Mouse (Mus musculus) kidney, embryonic 16.5 days (tissue): ENCODE data around the gene Galntl6. TPM values are rescaled to one million over a fixed set of nuclear protein-coding genes. Genes with fewer than 3 reads are reported as not detected.

ENCODE experiments used
- ATAC-seq: fragments of 200-750 bp; cut with Nextera tagmentation; 2 replicates; pipeline ENCODE4 v1.8.0; 2017; ENCODE audit warnings: moderate TSS enrichment; ENCODE audit not compliant: low FRiP score, low TSS enrichment
- H3K27ac ChIP-seq: fragments of 300-500 bp; sonication (generic); 2 replicates; pipeline ENCODE4 v1.5.1; 2014; ENCODE audit warnings: low read length
- H3K27me3 ChIP-seq: fragments of 300-500 bp; sonication (generic); 2 replicates; pipeline ENCODE4 v1.6.1; 2014; ENCODE audit warnings: low read length, control low read depth, mixed read lengths; ENCODE audit not compliant: insufficient read depth
- H3K36me3 ChIP-seq: fragments of 300-500 bp; sonication (generic); 2 replicates; pipeline ENCODE4 v1.6.1; 2014; ENCODE audit warnings: low read length, control low read depth, mixed read lengths; ENCODE audit not compliant: insufficient read depth
- H3K4me1 ChIP-seq: fragments of 300-500 bp; sonication (generic); 2 replicates; pipeline ENCODE4 v1.6.1; 2014; ENCODE audit warnings: low read length, control low read depth, mixed read lengths; ENCODE audit not compliant: insufficient read depth
- H3K4me2 ChIP-seq: fragments of 300-500 bp; sonication (generic); replicated peaks from 2 replicates; pipeline ENCODE4 v1.6.1; 2014; ENCODE audit warnings: low read depth, low read length
- H3K4me3 ChIP-seq: fragments of 300-500 bp; sonication (generic); 2 replicates; pipeline ENCODE4 v1.5.1; 2014; ENCODE audit warnings: mild to moderate bottlenecking, low read length
- H3K9ac ChIP-seq: fragments of 300-500 bp; sonication (generic); replicated peaks from 2 replicates; pipeline ENCODE4 v1.6.1; 2014; ENCODE audit warnings: low read length
- H3K9me3 ChIP-seq: fragments of 300-500 bp; sonication (generic); 2 replicates; pipeline ENCODE4 v1.6.1; 2016; ENCODE audit warnings: low read length, control low read depth
- WGBS: fragments of 180-500 bp; shearing (Covaris S2); extraction: QIAGEN DNeasy Blood & Tissue Kit; methylation state at CpG from one replicate; pipeline ENCODE4 v1.1.7; 2014; 5-methylcytosine and 5-hydroxymethylcytosine counted together
- polyA plus RNA-seq: library from polyadenylated mRNA; unstranded; fragments of >200 nt; fragmentation: Nextera tagmentation; extraction: Ambion mirVana; gene quantifications from 2 replicates; pipeline ENCODE4 v1.2.1, GENCODE M21; 2015

Galntl6 gene
- polyA plus RNA-seq, 1 experiment from 2014 or later, result 1.4 TPM

DNA sequence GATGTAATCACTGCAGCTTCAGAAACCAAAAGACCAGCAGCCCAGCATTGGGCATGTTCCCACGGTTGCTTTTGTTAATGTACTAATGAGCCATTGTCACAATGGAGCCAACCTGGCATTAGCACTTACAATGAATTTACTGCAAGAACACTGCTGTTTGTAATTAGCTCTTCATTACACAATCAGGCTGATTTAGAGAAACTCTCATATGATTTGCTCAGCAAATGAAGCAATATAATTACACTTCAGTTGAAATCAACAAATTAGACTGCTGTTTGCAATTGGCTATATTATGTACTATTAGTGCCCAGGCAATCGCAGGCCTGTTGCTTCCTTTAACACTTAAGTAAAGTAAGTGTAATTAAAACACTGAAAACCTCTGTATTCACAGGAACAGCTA lies 540.1 kb downstream of the Galntl6 start:
- Histone ChIP-seq H3K4me1 (no peaks in the 10 kb centered on the region), H3K9me3 (no peaks in the 10 kb centered on the region), H3K4me3 (no peak overlapping the region), H3K9ac (no peak overlapping the region), H3K27me3 (no peaks in the 10 kb centered on the region), H3K27ac (no peak overlapping the region), H3K4me2 (no peak overlapping the region), H3K36me3 (no peaks in the 10 kb centered on the region)
- WGBS, result 72% methylated on average over 2 of the region's 2 CpGs
- ATAC-seq, result no peak

DNA sequence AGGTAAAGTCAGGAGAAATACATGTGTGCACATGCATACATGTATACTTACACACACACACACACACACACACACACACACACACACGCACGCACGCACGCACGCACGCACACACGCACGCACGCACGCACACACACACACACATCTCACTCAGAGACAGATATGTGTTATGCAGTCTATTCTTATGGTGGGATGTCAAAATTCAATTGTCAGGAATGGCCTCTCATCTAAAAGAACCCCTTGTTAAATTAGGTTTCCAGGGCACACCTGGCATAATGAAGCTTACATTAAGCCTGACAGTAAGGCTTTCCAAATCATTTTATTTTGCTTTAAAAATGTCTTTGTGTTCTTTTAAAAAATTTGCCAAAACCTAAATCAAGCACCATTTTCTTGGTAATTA lies 540.5 kb downstream of the Galntl6 start:
- Histone ChIP-seq H3K9ac (no peak overlapping the region), H3K27me3 (no peaks in the 10 kb centered on the region), H3K27ac (no peak overlapping the region), H3K4me3 (no peak overlapping the region), H3K4me1 (no peaks in the 10 kb centered on the region), H3K9me3 (no peaks in the 10 kb centered on the region), H3K4me2 (no peak overlapping the region), H3K36me3 (no peaks in the 10 kb centered on the region)
- no peak for ATAC-seq
- 56% methylated on average over 10 of the region's 10 CpGs for WGBS

DNA sequence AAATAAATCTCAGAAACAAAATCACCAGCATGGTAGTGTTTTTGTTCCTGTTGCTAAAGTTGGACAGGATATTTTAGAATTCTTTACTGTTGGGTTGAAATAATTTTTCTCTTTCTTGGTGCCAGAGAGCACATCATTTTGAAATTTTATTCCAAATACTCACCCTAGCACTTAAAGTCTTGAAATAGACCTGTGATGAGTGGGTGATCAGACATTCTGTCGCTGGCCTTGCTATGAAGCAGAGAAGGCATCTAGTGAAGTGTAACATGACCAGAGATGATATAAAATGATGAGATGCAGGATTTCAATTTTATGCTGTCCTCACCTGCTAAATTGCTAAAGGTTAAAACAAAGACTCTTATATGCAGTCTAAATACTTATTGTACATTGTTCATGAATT lies 581.3 kb downstream of the Galntl6 start:
- no peaks in the 10 kb centered on the region for H3K36me3 ChIP-seq
- H3K4me3 ChIP-seq, result no peak overlapping the region
- no peak overlapping the region for H3K9ac ChIP-seq
- no peak for ATAC-seq
- H3K27ac ChIP-seq, result no peak overlapping the region
- H3K4me2 ChIP-seq, result no peak overlapping the region
- no peaks in the 10 kb centered on the region for H3K4me1 ChIP-seq
- 85% methylated on average over 1 of the region's 1 CpGs for WGBS
- no peaks in the 10 kb centered on the region for H3K9me3 ChIP-seq
- no peaks in the 10 kb centered on the region for H3K27me3 ChIP-seq

DNA sequence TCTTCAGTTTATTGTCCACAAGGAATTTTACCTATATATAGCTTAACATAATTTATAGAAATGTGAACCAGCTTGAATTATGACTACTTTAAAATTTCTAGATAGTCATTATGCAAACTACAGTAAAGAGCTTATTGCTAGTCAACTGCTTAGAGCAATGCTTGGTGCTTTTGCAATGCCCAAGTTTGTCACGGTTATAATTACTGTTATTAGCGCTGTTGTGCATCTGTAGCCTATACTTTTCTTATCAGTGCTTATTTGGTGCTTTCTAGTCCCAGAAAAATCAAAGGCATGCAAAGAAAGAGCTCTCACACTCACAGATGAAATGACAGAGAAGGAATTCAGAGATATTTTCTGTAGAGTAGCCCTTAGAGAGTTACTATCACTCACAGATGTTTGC lies 599.0 kb downstream of the Galntl6 start:
- H3K36me3 ChIP-seq, result no peaks in the 10 kb centered on the region
- H3K27ac ChIP-seq, result no peak overlapping the region
- ATAC-seq, result no peak
- no peaks in the 10 kb centered on the region for H3K4me1 ChIP-seq
- no peaks in the 10 kb centered on the region for H3K27me3 ChIP-seq
- no peak overlapping the region for H3K4me2 ChIP-seq
- no peaks in the 10 kb centered on the region for H3K9me3 ChIP-seq
- WGBS, result 88% methylated on average over 2 of the region's 2 CpGs
- H3K4me3 ChIP-seq, result no peak overlapping the region
- H3K9ac ChIP-seq, result no peak overlapping the region

DNA sequence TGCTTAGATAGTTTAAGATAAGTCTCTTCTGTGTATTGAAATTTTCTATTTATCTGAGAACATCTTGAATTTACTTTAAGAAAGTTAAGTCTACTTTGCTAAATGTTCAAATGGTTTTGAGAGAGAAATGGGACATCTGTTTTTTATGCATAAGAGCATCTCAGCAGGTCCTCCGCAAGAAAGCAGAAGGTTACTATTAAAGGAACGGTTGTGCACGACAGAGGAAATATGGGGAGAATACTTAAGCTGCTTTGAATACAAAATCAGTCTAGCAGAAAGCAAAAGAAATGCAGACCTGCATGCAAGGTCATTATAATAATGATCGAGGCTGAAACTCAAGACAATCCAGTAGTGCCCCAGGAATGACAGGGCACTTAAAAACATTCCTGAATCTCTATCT lies 621.0 kb downstream of the Galntl6 start:
- no peaks in the 10 kb centered on the region for H3K4me1 ChIP-seq
- no peak overlapping the region for H3K9ac ChIP-seq
- H3K4me3 ChIP-seq, result no peak overlapping the region
- 86% methylated on average over 4 of the region's 4 CpGs for WGBS
- no peak overlapping the region for H3K4me2 ChIP-seq
- no peak overlapping the region for H3K27ac ChIP-seq
- no peaks in the 10 kb centered on the region for H3K9me3 ChIP-seq
- H3K36me3 ChIP-seq, result no peaks in the 10 kb centered on the region
- H3K27me3 ChIP-seq, result no peaks in the 10 kb centered on the region
- ATAC-seq, result no peak

DNA sequence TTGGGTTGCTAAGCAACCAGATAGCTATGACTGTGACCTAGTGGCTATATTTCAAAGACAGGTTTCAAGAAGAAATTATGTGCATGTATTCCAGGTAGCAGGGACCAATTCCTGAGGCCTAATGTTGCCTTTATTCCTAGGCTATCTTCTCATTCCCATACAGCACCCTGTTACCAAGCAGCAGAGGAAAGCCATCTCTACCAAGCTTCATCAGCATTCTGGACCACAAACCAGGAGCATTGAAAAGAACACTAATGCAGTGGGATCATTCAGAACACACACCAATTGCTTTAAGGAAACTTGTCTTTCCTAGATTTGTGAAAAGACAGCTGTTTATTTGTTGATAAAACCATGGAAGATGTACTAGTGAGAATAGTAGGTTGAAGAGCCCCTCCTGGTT lies 622.4 kb downstream of the Galntl6 start:
- no peak for ATAC-seq
- H3K4me3 ChIP-seq, result no peak overlapping the region

DNA sequence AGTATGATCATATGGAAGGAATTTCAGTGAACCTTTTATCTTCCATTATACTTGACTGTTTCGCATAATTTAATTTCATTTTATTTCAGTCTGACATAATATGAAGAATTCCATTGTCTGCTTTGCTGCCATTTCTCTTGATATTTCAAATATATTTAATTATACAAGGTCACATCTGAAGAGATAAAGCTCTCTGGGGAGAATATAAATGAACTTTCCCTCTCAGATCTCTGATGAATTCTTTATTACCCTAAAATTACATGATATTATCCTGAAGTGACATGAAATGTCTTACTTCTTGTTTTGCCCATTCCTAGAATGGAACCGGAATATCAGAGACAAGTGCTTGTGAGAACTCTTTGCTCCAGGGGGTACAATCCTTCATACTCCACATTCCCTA lies 647.0 kb downstream of the Galntl6 start:
- H3K4me3 ChIP-seq, result no peak overlapping the region
- no peaks in the 10 kb centered on the region for H3K27me3 ChIP-seq
- no peaks in the 10 kb centered on the region for H3K4me1 ChIP-seq
- H3K9ac ChIP-seq, result no peak overlapping the region
- H3K27ac ChIP-seq, result no peak overlapping the region
- ATAC-seq, result no peak
- no peaks in the 10 kb centered on the region for H3K36me3 ChIP-seq
- H3K9me3 ChIP-seq, result no peaks in the 10 kb centered on the region
- WGBS, result 89% methylated on average over 2 of the region's 2 CpGs
- no peak overlapping the region for H3K4me2 ChIP-seq

More for the DNA sequence above, 622.4 kb downstream of the Galntl6 start:
- H3K9ac ChIP-seq, result no peak overlapping the region
- no peaks in the 10 kb centered on the region for H3K36me3 ChIP-seq
- no peaks in the 10 kb centered on the region for H3K27me3 ChIP-seq
- no peak overlapping the region for H3K27ac ChIP-seq
- H3K4me1 ChIP-seq, result no peaks in the 10 kb centered on the region
- H3K9me3 ChIP-seq, result no peaks in the 10 kb centered on the region
- no peak overlapping the region for H3K4me2 ChIP-seq

DNA sequence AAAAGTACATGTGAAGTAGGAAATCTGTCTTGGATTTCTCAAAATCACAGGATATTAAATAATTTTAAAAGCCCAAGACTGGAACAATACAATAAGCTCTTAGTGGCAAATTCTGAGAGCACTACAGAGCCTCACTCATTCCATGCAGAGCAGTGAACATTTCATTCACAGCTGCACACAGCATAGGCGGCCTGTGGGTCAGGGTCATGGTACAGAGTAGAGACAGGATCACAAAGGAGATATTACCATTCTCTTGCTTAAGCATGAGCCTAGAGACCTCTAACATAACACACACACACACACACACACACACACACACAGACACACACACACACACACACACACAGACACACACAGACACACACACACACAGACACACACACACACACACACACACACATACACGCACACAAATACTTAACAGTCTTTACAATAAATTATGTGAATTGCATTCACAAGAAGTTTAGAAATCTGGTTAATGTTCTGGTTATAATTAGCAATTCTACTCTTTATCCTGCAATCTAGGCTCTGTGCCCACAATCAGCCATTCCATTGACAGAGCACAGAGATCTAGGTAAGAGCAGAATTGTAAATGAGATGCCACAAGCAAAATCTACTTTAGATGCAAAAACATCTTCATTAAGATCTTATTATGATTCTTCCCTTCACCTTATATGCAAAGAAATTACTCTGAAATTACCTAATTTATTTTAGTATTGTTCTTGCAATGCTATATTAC lies 653.7 kb downstream of the Galntl6 start:
- Histone ChIP-seq H3K27ac (no peak overlapping the region), H3K9ac (no peak overlapping the region), H3K27me3 (no peaks in the 10 kb centered on the region), H3K4me1 (no peaks in the 10 kb centered on the region), H3K36me3 (no peaks in the 10 kb centered on the region), H3K9me3 (no peaks in the 10 kb centered on the region), H3K4me2 (no peak overlapping the region), H3K4me3 (no peak overlapping the region)
- 63% methylated on average over 2 of the region's 2 CpGs for WGBS
- ATAC-seq, result no peak

DNA sequence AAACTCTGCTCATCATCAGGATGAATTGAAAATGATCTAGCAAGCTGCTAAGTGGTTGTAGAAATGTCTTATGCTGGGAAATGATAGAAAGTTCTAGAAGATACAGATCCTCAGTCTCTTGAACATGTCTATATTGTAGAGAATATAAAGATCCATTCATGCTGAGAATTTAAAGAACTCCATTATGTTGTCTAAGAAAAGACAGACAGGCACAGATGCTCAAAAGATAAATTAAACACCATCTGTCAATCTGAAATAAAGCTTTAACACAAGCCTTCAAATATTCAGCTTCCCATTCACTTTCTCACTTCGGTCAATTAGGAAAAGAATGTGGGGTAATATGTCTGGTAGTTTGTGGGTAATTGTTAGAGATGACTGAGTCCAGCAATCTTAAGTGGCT lies 658.8 kb downstream of the Galntl6 start:
- Histone ChIP-seq H3K9ac (no peak overlapping the region), H3K4me1 (no peaks in the 10 kb centered on the region), H3K4me3 (no peak overlapping the region), H3K27me3 (no peaks in the 10 kb centered on the region), H3K9me3 (no peaks in the 10 kb centered on the region), H3K4me2 (no peak overlapping the region), H3K36me3 (no peaks in the 10 kb centered on the region), H3K27ac (no peak overlapping the region)
- no peak for ATAC-seq
- 83% methylated on average over 1 of the region's 1 CpGs for WGBS

DNA sequence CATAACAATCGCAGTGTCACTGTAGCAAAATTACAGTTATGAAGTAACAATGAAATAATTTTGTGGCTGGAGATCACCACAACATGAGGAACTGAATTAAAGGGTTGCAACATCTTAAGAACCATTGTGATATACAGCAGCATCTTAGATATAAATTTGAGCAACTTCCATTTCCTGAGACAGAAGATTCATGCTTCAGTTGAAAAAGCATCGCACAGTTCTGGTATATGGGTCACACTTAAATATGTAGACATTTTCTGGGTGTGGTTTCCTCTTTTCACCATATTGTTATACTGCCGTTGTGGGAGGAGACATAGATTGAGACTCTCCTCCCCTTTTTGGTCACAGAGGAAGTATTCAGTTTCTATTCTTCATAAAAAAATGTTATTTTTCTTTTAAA lies 667.6 kb downstream of the Galntl6 start:
- WGBS, result 89% methylated on average over 3 of the region's 3 CpGs
- H3K27ac ChIP-seq, result no peak overlapping the region
- H3K4me1 ChIP-seq, result no peaks in the 10 kb centered on the region
- no peak overlapping the region for H3K4me2 ChIP-seq
- H3K9me3 ChIP-seq, result no peaks in the 10 kb centered on the region
- no peak for ATAC-seq
- H3K9ac ChIP-seq, result no peak overlapping the region
- H3K36me3 ChIP-seq, result no peaks in the 10 kb centered on the region
- no peaks in the 10 kb centered on the region for H3K27me3 ChIP-seq
- H3K4me3 ChIP-seq, result no peak overlapping the region
